Mouse (Mus musculus) liver, adult 2 months (tissue): ENCODE measurements around the gene Enthd1.

ENCODE experiments used
- CTCF ChIP-seq: fragments of 200-500 bp; IDR thresholded peaks from 2 replicates; pipeline ENCODE4 v1.5.1; 2011; ENCODE audit warnings: low read depth, low read length, control low read depth
- POLR2A ChIP-seq: fragments of 200-500 bp; IDR thresholded peaks from 2 replicates; pipeline ENCODE4 v1.6.1; 2011; ENCODE audit warnings: low read length, control low read depth; ENCODE audit not compliant: insufficient read depth; ENCODE audit errors: extremely low read depth

DNA sequence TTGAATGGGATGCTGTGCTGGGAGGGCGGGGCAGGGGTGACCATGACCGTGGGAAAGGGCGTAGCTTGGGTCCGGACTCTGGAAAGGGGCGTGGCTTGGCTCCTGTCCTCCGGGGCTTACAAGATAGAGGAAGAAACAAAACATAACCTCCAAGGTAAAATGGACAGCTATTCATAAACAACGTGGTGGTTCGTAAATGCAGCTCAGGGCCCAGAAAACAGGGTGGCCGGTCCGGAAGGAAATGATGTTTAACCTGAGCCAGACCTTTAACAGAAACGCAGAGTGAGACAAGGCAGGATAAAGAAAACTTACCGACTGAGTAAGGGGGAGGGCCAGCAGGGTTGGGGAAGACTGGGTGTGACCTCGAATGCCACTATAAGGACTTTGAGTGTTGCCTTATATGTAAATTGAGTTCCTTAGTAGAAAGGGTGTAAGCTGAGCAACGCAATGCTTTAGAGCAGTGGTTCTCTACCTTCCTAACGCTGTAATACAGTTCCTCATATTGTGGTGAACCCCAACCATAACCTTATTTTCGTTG lies 34.3 kb upstream of the Enthd1 start:
- TF ChIP-seq POLR2A (no peak), CTCF (no peak)
